Mouse (Mus musculus) brain, embryonic 14.5 days (tissue): ENCODE results near the gene Dusp28.

Experiments
- CTCF ChIP-seq: fragments of 200-500 bp; IDR thresholded peaks from 2 replicates; pipeline ENCODE4 v1.5.1; 2012; ENCODE audit warnings: inconsistent platforms, mild to moderate bottlenecking, moderate library complexity, borderline replicate concordance; ENCODE audit not compliant: insufficient read depth, insufficient read length; ENCODE audit errors: extremely low read depth
- POLR2A ChIP-seq: fragments of 200-500 bp; IDR thresholded peaks from 2 replicates; pipeline ENCODE4 v1.6.1; 2012; ENCODE audit warnings: mild to moderate bottlenecking, inconsistent platforms, borderline replicate concordance; ENCODE audit not compliant: poor library complexity, insufficient read depth, insufficient read length, severe bottlenecking; ENCODE audit errors: extremely low read depth

DNA sequence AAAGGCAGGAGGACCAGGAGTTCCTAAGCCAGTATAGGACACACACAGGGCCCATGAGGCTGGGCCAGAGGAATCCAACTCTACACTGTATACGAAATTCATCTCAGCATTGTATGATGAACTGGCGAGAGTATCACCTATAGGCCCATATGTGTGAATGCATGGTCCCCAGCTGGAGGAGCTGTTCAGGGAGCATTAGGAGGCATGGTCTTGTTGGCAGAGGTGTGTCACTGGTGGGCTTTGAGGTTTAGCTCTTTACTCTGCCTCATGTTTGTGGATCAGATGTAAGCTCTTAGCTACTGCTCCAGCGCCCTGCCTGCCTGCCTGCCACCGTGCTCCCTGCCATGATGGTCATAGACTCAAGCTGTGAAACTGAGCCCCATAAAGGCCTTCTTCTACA, 43.5 kb upstream of the Dusp28 start:
- TF ChIP-seq CTCF = no peak
- TF ChIP-seq POLR2A = no peak
